Mouse (Mus musculus) ES-E14 (cell line): ENCODE measurements at regions not wholly inside any gene's neighbourhood (a gene's known extent, or its start where the extent isn't known, plus 50 kb on each side); places are given as distances from the start of the nearest gene placed in this dataset.

Experiments
- DNase-seq: peaks from one replicate; pipeline ENCODE4 v3.0.0-alpha.2; 2013; ENCODE audit warnings: low read depth, low spot score
- H3K27ac ChIP-seq: 2 replicates; pipeline ENCODE4 v1.5.1; 2012; ENCODE audit warnings: low read depth, mild to moderate bottlenecking, low read length, moderate library complexity, mixed read lengths; ENCODE audit not compliant: poor library complexity, insufficient read depth, severe bottlenecking
- H3K36me3 ChIP-seq: 2 replicates; pipeline ENCODE4 v1.6.1; 2012; ENCODE audit warnings: mild to moderate bottlenecking, low read length, moderate library complexity, mixed read lengths; ENCODE audit not compliant: control insufficient read depth, poor library complexity, insufficient read depth, severe bottlenecking
- H3K4me1 ChIP-seq, 2 experiments: fragments of 150-350 bp in 1 of 2; sonication (generic) in 1 of 2; 2 replicates each; pipeline ENCODE4 v1.6.1; 2012; ENCODE audit warnings: low read length in 2 of 2, mild to moderate bottlenecking in 1 of 2, mixed read lengths in 1 of 2; ENCODE audit not compliant: control insufficient read depth in 2 of 2, insufficient read depth in 2 of 2, poor library complexity in 1 of 2
- H3K4me3 ChIP-seq, 2 experiments: fragments of 150-350 bp in 1 of 2; sonication (generic) in 1 of 2; 2 replicates each; pipeline ENCODE4 v1.5.1; 2012; ENCODE audit warnings: low read length in 2 of 2, low read depth in 1 of 2, mild to moderate bottlenecking in 1 of 2, mixed read lengths in 1 of 2; ENCODE audit not compliant: insufficient read depth in 1 of 2, poor library complexity in 1 of 2, severe bottlenecking in 1 of 2
- H3K9ac ChIP-seq: 2 replicates; pipeline ENCODE4 v1.6.1; 2012; ENCODE audit warnings: low read depth, mild to moderate bottlenecking, low read length, mixed read lengths; ENCODE audit not compliant: poor library complexity, insufficient read depth, severe bottlenecking
- H3K9me3 ChIP-seq: fragments of 150-350 bp; sonication (generic); 2 replicates; pipeline ENCODE4 v1.6.1; 2012; ENCODE audit warnings: low read depth, mild to moderate bottlenecking, low read length; ENCODE audit not compliant: control insufficient read depth, insufficient read depth
- CHD2 ChIP-seq: IDR thresholded peaks from 2 replicates; pipeline ENCODE4 v1.6.1; 2014; ENCODE audit warnings: mild to moderate bottlenecking, low read depth, low read length, inconsistent platforms
- HCFC1 ChIP-seq: IDR thresholded peaks from 2 replicates; pipeline ENCODE4 v1.6.1; 2012; ENCODE audit warnings: low read length, inconsistent platforms, borderline replicate concordance; ENCODE audit not compliant: insufficient read depth
- MAFK ChIP-seq: IDR thresholded peaks from 2 replicates; pipeline ENCODE4 v1.6.1; 2014; ENCODE audit warnings: mild to moderate bottlenecking, low read depth, low read length, inconsistent platforms; ENCODE audit not compliant: insufficient read depth
- ZC3H11A ChIP-seq: IDR thresholded peaks from 2 replicates; pipeline ENCODE4 v1.6.1; 2012; ENCODE audit warnings: low read depth, mild to moderate bottlenecking, inconsistent platforms, low read length, borderline replicate concordance
- ZNF384 ChIP-seq: IDR thresholded peaks from 2 replicates; pipeline ENCODE4 v1.6.1; 2012; ENCODE audit warnings: low read depth, low read length, inconsistent platforms
- in situ Hi-C, 2 experiments: fragments of 600-800 bp; cut with MboI; formaldehyde crosslinking; loops; one replicate each; pipeline ENCODE4 v1.15.1; 2025; ENCODE audit warnings: low sequenced_read_pairs in 2 of 2, inconsistent platforms in 1 of 2; ENCODE audit not compliant: unreplicated experiment in 2 of 2

GRCm38 (mm10) chr17:7625746-7626145 lies 201.4 kb downstream of the Fndc1 start:
- no peak overlapping the region for H3K9ac ChIP-seq
- no peak for TF ChIP-seq HCFC1
- no peak for TF ChIP-seq ZC3H11A
- TF ChIP-seq CHD2, result no peak
- no peak for TF ChIP-seq ZNF384
- no peak for TF ChIP-seq MAFK
- H3K36me3 ChIP-seq, result no peaks in the 10 kb centered on the region
- H3K4me1 ChIP-seq, result no peaks in the 10 kb centered on the region
- H3K9me3 ChIP-seq, result no peaks in the 10 kb centered on the region
- no peak overlapping the region for H3K4me3 ChIP-seq
- H3K27ac ChIP-seq, result no peak overlapping the region
- in situ Hi-C loops, result no loop called here
- DNase-seq, result no peak

- no peak for DNase-seq
- Histone ChIP-seq H3K4me3 (no peak overlapping the region), H3K36me3 (no peaks in the 10 kb centered on the region), H3K9me3 (no peaks in the 10 kb centered on the region), H3K9ac (no peak overlapping the region), H3K27ac (no peak overlapping the region), H3K4me1 (no peaks in the 10 kb centered on the region)
- TF ChIP-seq CHD2 (no peak), HCFC1 (no peak)
- in situ Hi-C loops, result no loop called here
These were observed 203.7 kb downstream of the Fndc1 start for GRCm38 (mm10) chr17:7623392-7623791.

- DNase-seq, result no peak
- in situ Hi-C loops, result no loop called here
These were observed 205.8 kb downstream of the Fndc1 start for GRCm38 (mm10) chr17:7621262-7621661.

GRCm38 (mm10) chr17:7620166-7620565 lies 206.9 kb downstream of the Fndc1 start:
- TF ChIP-seq CHD2 (no peak), HCFC1 (no peak), ZNF384 (no peak), MAFK (no peak), ZC3H11A (no peak)
- no peak for DNase-seq
- in situ Hi-C loops, result no loop called here

More at GRCm38 (mm10) chr17:7621262-7621661, 205.8 kb downstream of the Fndc1 start:
- H3K36me3 ChIP-seq, result no peaks in the 10 kb centered on the region
- H3K4me3 ChIP-seq, result no peak overlapping the region
- H3K9me3 ChIP-seq, result no peaks in the 10 kb centered on the region
- TF ChIP-seq CHD2, result no peak
- no peak for TF ChIP-seq ZC3H11A
- TF ChIP-seq HCFC1, result no peak
- TF ChIP-seq MAFK, result no peak
- H3K9ac ChIP-seq, result no peak overlapping the region
- H3K4me1 ChIP-seq, result no peaks in the 10 kb centered on the region
- H3K27ac ChIP-seq, result no peak overlapping the region

GRCm38 (mm10) chr17:7619641-7620040 lies 207.5 kb downstream of the Fndc1 start:
- Histone ChIP-seq H3K36me3 (no peaks in the 10 kb centered on the region), H3K9me3 (no peaks in the 10 kb centered on the region), H3K4me3 (no peak overlapping the region), H3K9ac (no peak overlapping the region), H3K4me1 (no peaks in the 10 kb centered on the region), H3K27ac (no peak overlapping the region)
- TF ChIP-seq MAFK (no peak), HCFC1 (no peak), ZNF384 (no peak), ZC3H11A (no peak), CHD2 (no peak)
- DNase-seq, result no peak
- in situ Hi-C loops, result no loop called here

More at GRCm38 (mm10) chr17:7620166-7620565, 206.9 kb downstream of the Fndc1 start:
- Histone ChIP-seq H3K4me3 (no peak overlapping the region), H3K4me1 (no peaks in the 10 kb centered on the region), H3K27ac (no peak overlapping the region), H3K36me3 (no peaks in the 10 kb centered on the region), H3K9me3 (no peaks in the 10 kb centered on the region), H3K9ac (no peak overlapping the region)
